Mouse (Mus musculus): ENCODE data around the gene Olfr804. TPM values are rescaled to one million over a fixed set of nuclear protein-coding genes. Genes with fewer than 3 reads are reported as not detected.

The Olfr804 gene
- not detected in 2 replicates for polyA plus RNA-seq (2012; rRNA removed)

DNA sequence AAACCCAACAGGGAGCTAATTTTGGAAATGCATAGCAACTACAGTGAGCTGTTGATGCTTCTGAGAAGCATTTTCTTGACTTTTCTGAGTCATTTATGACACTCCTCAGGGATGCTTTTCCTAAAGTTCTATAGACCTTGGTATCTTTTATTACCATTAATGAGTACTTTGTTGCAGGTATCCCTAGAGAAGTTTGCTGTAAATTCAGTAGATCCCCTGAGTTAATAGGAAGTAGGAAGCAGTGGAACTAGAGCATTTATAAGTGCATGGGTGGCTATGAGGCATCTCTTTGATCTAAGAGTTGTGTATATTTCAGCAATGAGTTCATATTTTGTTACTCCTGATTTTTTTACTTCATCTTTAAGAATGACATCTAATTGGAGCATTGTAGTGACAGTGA lies at the start of gene Olfr804:
TSS of gene Olfr804 (plus strand) at position 301 of the 400 bp plus-strand sequence.

DNA sequence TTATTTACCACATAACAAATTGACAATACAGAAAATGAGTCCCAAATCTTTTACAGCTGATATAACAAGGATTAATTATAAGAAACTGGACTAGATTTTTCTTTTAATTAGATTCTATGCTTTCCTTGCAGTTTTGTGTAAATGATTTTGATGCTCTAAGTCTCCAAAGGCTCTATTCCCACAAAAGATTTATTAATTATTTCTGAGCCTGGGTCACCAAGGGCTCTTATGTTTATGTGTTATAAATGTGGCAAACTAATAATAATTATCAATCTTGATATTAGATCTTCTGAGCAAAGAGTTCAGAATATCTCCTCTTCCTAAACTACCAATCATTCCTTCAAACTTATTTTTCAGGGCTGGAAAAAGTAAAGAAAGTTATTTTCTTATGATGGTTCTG lies 45.6 kb upstream of the Olfr804 start, which contains the start of gene Olfr800:
TSS of gene Olfr800 (plus strand) at position 301 of the 400 bp plus-strand sequence.

DNA sequence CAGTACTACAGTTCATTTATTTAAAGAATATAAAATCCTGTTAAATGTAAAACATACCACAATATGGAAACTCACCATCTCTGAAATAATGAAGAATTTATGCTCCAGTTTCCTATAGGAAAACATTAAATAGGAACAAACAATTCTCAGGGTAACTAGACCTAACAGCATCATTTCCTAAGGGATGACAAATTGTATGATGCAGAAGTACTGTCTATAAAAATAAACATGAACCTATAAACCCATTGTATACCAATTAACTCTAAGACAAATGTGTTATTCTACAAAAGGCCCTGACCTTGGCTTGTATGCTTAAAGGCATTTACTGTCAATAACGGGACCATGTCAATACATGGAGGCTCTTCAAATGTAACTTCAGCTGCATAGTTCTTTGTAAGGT lies 29.2 kb upstream of the Olfr804 start, which contains the start of gene Olfr801:
TSS of gene Olfr801 (minus strand) at position 101 of the 400 bp plus-strand sequence.

DNA sequence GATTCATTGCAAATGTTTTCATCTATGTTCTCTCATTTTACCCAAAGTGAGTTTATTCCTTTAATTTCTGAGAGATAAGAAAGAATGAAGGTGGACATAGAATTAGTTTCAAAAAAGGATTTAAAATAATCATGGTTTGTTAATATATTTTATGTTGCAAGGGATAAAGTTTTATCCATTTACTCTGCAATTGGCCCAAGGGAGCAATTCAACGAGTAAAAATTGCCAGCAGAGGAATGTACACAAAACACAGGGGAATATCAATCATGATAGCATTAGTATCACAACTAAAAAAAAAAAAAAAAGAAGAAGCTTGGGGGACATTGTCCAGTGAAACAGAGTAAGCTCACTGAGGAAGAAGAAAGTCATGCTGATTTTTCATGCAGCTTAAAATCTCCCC lies 14.9 kb upstream of the Olfr804 start, which contains the start of gene Olfr802:
TSS of gene Olfr802 (minus strand) at position 101 of the 400 bp plus-strand sequence.

DNA sequence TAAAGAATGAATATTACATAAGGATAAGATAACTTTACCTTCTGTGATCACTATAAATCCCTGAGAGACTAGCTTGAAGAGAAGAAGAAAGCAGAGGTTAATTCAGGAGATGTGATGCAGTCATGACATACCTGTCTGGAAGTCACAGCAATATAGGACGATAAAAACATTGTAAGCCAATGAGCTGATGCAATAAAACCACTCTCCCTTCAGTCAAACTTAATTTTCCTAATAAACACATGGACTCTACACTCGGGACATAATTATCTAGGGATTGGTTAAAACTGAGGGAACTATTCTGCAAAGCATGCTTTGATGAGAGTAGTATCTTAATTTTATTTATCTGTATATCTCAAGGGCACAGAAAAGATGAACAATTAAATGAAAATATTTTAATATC lies 8.8 kb upstream of the Olfr804 start, which contains the start of gene Olfr803:
TSS of gene Olfr803 (minus strand) at position 101 of the 400 bp plus-strand sequence.

DNA sequence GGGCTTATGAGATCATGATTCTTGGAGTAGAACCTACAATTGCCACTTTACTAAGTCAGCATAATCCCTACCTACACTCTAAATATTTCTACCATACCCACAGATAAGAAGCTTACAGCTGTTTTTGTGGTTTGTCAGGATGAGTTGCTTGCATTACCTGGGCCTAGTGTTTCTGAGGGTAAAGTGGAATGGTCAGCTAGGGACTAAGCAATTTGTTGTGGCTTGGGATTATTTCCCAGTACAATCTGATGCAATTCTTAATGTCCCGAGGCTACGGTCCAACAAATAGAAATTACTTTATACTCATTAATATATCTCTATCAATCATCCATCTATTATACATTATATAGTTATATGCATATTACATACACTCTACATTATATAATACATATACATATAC lies 26.3 kb downstream of the Olfr804 start, which contains the start of gene Olfr805:
TSS of gene Olfr805 (minus strand) at position 101 of the 400 bp plus-strand sequence.

DNA sequence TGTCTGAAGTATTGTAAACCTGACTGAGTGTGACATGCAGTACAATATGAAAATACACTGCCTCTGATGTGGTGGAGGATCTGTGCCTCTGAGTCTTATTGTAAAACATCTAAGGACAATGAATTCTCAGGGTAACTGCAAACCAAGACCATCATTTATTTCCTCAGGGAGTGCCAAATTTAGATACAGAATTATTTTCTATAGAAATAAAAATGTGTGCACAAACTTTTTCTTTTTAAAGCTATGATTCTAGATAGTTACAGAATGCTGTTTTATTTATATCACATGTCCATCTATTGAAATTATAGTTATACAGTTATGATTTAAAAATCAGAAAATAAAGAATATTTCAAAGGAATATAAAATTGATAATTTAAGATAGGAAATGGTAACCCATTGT lies 38.8 kb downstream of the Olfr804 start, which contains the start of gene Olfr806:
TSS of gene Olfr806 (minus strand) at position 101 of the 400 bp plus-strand sequence.

DNA sequence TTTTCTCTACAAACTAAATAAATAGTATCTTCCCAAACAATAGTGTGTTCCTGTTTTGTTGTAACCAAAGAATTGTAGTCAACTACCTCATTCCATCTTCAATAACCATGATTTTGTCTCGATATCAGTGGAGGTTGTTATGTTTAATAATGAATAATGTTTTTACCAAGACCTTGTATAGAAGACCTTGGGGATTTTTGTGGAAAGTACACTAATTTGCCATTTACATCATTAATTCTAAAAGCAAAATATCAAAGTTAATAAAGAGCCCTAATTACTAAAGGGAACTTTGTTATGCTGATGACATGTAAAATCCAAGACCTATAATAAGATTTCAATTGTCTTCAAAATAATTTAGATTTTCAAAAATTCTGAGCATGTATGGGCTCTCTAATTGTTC lies 54.7 kb downstream of the Olfr804 start, which contains the start of gene Olfr807:
TSS of gene Olfr807 (minus strand) at position 101 of the 400 bp plus-strand sequence.

Other genes with a start within 250 kb of the Olfr804 start
- not detected in 2 replicates for gene Olfr787, start 241.3 kb upstream of the Olfr804 start, polyA plus RNA-seq (2012; rRNA removed)
- gene Olfr788, start 232.2 kb upstream of the Olfr804 start, polyA plus RNA-seq (2012; rRNA removed), result not detected in 2 replicates
- not detected in 2 replicates for gene Olfr789, start 218.5 kb upstream of the Olfr804 start, polyA plus RNA-seq (2012; rRNA removed)
- not detected in 2 replicates for gene Olfr790, start 204.7 kb upstream of the Olfr804 start, polyA plus RNA-seq (2012; rRNA removed)
- not detected in 2 replicates for gene Olfr791, start 181.4 kb upstream of the Olfr804 start, polyA plus RNA-seq (2012; rRNA removed)
- not detected in 2 replicates for gene Olfr792, start 164.0 kb upstream of the Olfr804 start, polyA plus RNA-seq (2012; rRNA removed)
- gene Olfr794, start 135.6 kb upstream of the Olfr804 start, polyA plus RNA-seq (2012; rRNA removed), result not detected in 2 replicates
- not detected in 2 replicates for gene Olfr796, start 90.6 kb upstream of the Olfr804 start, polyA plus RNA-seq (2012; rRNA removed)
- not detected in 2 replicates for gene Olfr798, start 75.3 kb upstream of the Olfr804 start, polyA plus RNA-seq (2012; rRNA removed)
- gene Olfr799, start 65.7 kb upstream of the Olfr804 start, polyA plus RNA-seq (2012; rRNA removed), result not detected in 2 replicates
- gene Olfr800, start 45.5 kb upstream of the Olfr804 start, polyA plus RNA-seq (2012; rRNA removed), result not detected in 2 replicates
- gene Olfr801, start 29.3 kb upstream of the Olfr804 start, polyA plus RNA-seq (2012; rRNA removed), result not detected in 2 replicates
- not detected in 2 replicates for gene Olfr802, start 15.0 kb upstream of the Olfr804 start, polyA plus RNA-seq (2012; rRNA removed)
- gene Olfr803, start 8.9 kb upstream of the Olfr804 start, polyA plus RNA-seq (2012; rRNA removed), result not detected in 2 replicates
- gene Olfr805, start 26.2 kb downstream of the Olfr804 start, polyA plus RNA-seq (2012; rRNA removed), result not detected in 2 replicates
- gene Olfr806, start 38.7 kb downstream of the Olfr804 start, polyA plus RNA-seq (2012; rRNA removed), result not detected in 2 replicates
- not detected in 2 replicates for gene Olfr807, start 54.6 kb downstream of the Olfr804 start, polyA plus RNA-seq (2012; rRNA removed)
- gene Olfr808, start 62.3 kb downstream of the Olfr804 start, polyA plus RNA-seq (2012; rRNA removed), result not detected in 2 replicates
- not detected in 2 replicates for gene Olfr809, start 71.4 kb downstream of the Olfr804 start, polyA plus RNA-seq (2012; rRNA removed)
- not detected in 2 replicates for gene Olfr810, start 91.7 kb downstream of the Olfr804 start, polyA plus RNA-seq (2012; rRNA removed)
- gene Olfr811, start 101.2 kb downstream of the Olfr804 start, polyA plus RNA-seq (2012; rRNA removed), result not detected in 2 replicates
- not detected in 2 replicates for gene Olfr812, start 142.9 kb downstream of the Olfr804 start, polyA plus RNA-seq (2012; rRNA removed)
- not detected in 2 replicates for gene Olfr813, start 152.2 kb downstream of the Olfr804 start, polyA plus RNA-seq (2012; rRNA removed)
- gene Olfr814, start 176.6 kb downstream of the Olfr804 start, polyA plus RNA-seq (2012; rRNA removed), result not detected in 2 replicates
- gene Olfr815, start 202.7 kb downstream of the Olfr804 start, polyA plus RNA-seq (2012; rRNA removed), result not detected in 2 replicates
- gene Olfr816, start 212.4 kb downstream of the Olfr804 start, polyA plus RNA-seq (2012; rRNA removed), result not detected in 2 replicates
- gene Olfr818, start 245.9 kb downstream of the Olfr804 start, polyA plus RNA-seq (2012; rRNA removed), result not detected in 2 replicates

Measured in central nervous system, embryonic 18 days (tissue).